Mouse (Mus musculus) heart, embryonic 16.5 days (tissue): ENCODE measurements at regions not wholly inside any gene's neighbourhood (a gene's known extent, or its start where the extent isn't known, plus 50 kb on each side); places are given as distances from the start of the nearest gene placed in this dataset.

Experiments
- ATAC-seq: fragments of 200-750 bp; cut with Nextera tagmentation; replicated peaks from 2 replicates; pipeline ENCODE4 v1.8.0; 2017; ENCODE audit warnings: moderate number of reproducible peaks; ENCODE audit not compliant: insufficient read depth, low FRiP score; ENCODE audit errors: extremely low read depth
- H3K27ac ChIP-seq: fragments of 300-500 bp; sonication (generic); 2 replicates; pipeline ENCODE4 v1.5.1; 2014; ENCODE audit warnings: mild to moderate bottlenecking, low read length, control low read depth, moderate library complexity
- H3K27me3 ChIP-seq: fragments of 300-500 bp; sonication (generic); 2 replicates; pipeline ENCODE4 v1.6.1; 2014; ENCODE audit warnings: low read length, mixed read lengths; ENCODE audit not compliant: control insufficient read depth, insufficient read depth
- H3K36me3 ChIP-seq: fragments of 300-500 bp; sonication (generic); 2 replicates; pipeline ENCODE4 v1.6.1; 2014; ENCODE audit not compliant: control insufficient read depth, insufficient read depth
- H3K4me1 ChIP-seq: fragments of 300-500 bp; sonication (generic); 2 replicates; pipeline ENCODE4 v1.6.1; 2014; ENCODE audit warnings: low read length, mixed read lengths; ENCODE audit not compliant: control insufficient read depth, insufficient read depth
- H3K4me2 ChIP-seq: fragments of 300-500 bp; sonication (generic); 2 replicates; pipeline ENCODE4 v1.6.1; 2014; ENCODE audit warnings: low read depth, mild to moderate bottlenecking, control low read depth, low read length
- H3K4me3 ChIP-seq: fragments of 300-500 bp; sonication (generic); 2 replicates; pipeline ENCODE4 v1.5.1; 2014; ENCODE audit warnings: mild to moderate bottlenecking, control low read depth, low read length
- H3K9ac ChIP-seq: fragments of 300-500 bp; sonication (generic); 2 replicates; pipeline ENCODE4 v1.6.1; 2014; ENCODE audit warnings: low read length, control low read depth
- H3K9me3 ChIP-seq: fragments of 300-500 bp; sonication (generic); replicated peaks from 2 replicates; pipeline ENCODE4 v1.6.1; 2016; ENCODE audit warnings: low read length; ENCODE audit not compliant: control insufficient read depth
- WGBS: fragments of 180-500 bp; shearing (Covaris S2); extraction: QIAGEN DNeasy Blood & Tissue Kit; methylation state at CpG from one replicate; pipeline ENCODE4 v1.1.7; 2014; 5-methylcytosine and 5-hydroxymethylcytosine counted together

GRCm38 (mm10) chr13:71874986-71875385 lies 88.5 kb downstream of the Irx1 start:
- Histone ChIP-seq H3K4me3 (no peak overlapping the region), H3K27me3 (no peaks in the 10 kb centered on the region), H3K4me2 (no peak overlapping the region), H3K9ac (no peak overlapping the region), H3K9me3 (no peaks in the 10 kb centered on the region), H3K27ac (no peak overlapping the region), H3K36me3 (no peaks in the 10 kb centered on the region), H3K4me1 (no peaks in the 10 kb centered on the region)
- WGBS, result 72% methylated on average over 5 of the region's 5 CpGs
- ATAC-seq, result no peak

- Histone ChIP-seq H3K27me3 (no peaks in the 10 kb centered on the region), H3K9me3 (no peaks in the 10 kb centered on the region), H3K4me3 (no peak overlapping the region), H3K36me3 (no peaks in the 10 kb centered on the region), H3K4me2 (no peak overlapping the region), H3K4me1 (no peaks in the 10 kb centered on the region), H3K9ac (no peak overlapping the region), H3K27ac (no peak overlapping the region)
- no peak for ATAC-seq
- 67% methylated on average over 6 of the region's 6 CpGs for whole genome bisulfite sequencing
Measured at GRCm38 (mm10) chr13:71868763-71869162, 94.8 kb downstream of the Irx1 start.

GRCm38 (mm10) chr13:71853426-71854025 lies 110.0 kb downstream of the Irx1 start:
- no peak overlapping the region for H3K9ac ChIP-seq
- H3K27me3 ChIP-seq, result no peaks in the 10 kb centered on the region
- no peak overlapping the region for H3K4me3 ChIP-seq
- no peaks in the 10 kb centered on the region for H3K4me1 ChIP-seq
- H3K9me3 ChIP-seq, result no peaks in the 10 kb centered on the region
- 62% methylated on average over 7 of the region's 7 CpGs for WGBS
- H3K4me2 ChIP-seq, result no peak overlapping the region
- no peaks in the 10 kb centered on the region for H3K36me3 ChIP-seq
- ATAC-seq, result no peak
- no peak overlapping the region for H3K27ac ChIP-seq

GRCm38 (mm10) chr13:71804032-71804958 lies 159.2 kb downstream of the Irx1 start:
- Histone ChIP-seq H3K4me3 (no peak overlapping the region), H3K9me3 (no peaks in the 10 kb centered on the region), H3K27me3 (no peaks in the 10 kb centered on the region), H3K36me3 (no peaks in the 10 kb centered on the region), H3K9ac (no peak overlapping the region), H3K27ac (no peak overlapping the region), H3K4me1 (0 out of 2 replicates have a peak, but pooled peaks cover 2% of the 10 kb centered on the region), H3K4me2 (no peak overlapping the region)
- WGBS, result 75% methylated on average over 16 of the region's 16 CpGs
- ATAC-seq, result no peak

- Histone ChIP-seq H3K4me2 (no peak overlapping the region), H3K9me3 (no peaks in the 10 kb centered on the region), H3K9ac (no peak overlapping the region), H3K4me3 (no peak overlapping the region), H3K27me3 (no peaks in the 10 kb centered on the region), H3K36me3 (no peaks in the 10 kb centered on the region), H3K27ac (no peak overlapping the region), H3K4me1 (0 out of 2 replicates have a peak, but pooled peaks cover 2% of the 10 kb centered on the region)
- WGBS, result 72% methylated on average over 6 of the region's 6 CpGs
- no peak for ATAC-seq
Measured at GRCm38 (mm10) chr13:71798288-71798687, 165.2 kb downstream of the Irx1 start.

- Histone ChIP-seq H3K9ac (no peak overlapping the region), H3K27ac (no peak overlapping the region), H3K4me3 (no peak overlapping the region), H3K36me3 (no peaks in the 10 kb centered on the region), H3K4me1 (peaks cover 10% of the 10 kb centered on the region), H3K4me2 (peak overlapping the region; percentile 25), H3K9me3 (peaks cover 3% of the 10 kb centered on the region), H3K27me3 (no peaks in the 10 kb centered on the region)
- 18% methylated on average over 10 of the region's 10 CpGs for WGBS
- ATAC-seq, result peak; percentile 83
Measured at GRCm38 (mm10) chr13:71784740-71785139, 178.8 kb downstream of the Irx1 start.

- H3K27me3 ChIP-seq, result no peaks in the 10 kb centered on the region
- no peaks in the 10 kb centered on the region for H3K36me3 ChIP-seq
- no peaks in the 10 kb centered on the region for H3K9me3 ChIP-seq
- no peak overlapping the region for H3K9ac ChIP-seq
- H3K27ac ChIP-seq, result no peak overlapping the region
- H3K4me1 ChIP-seq, result no peaks in the 10 kb centered on the region
- no peak overlapping the region for H3K4me3 ChIP-seq
- 74% methylated on average over 11 of the region's 11 CpGs for WGBS
- H3K4me2 ChIP-seq, result no peak overlapping the region
- no peak for ATAC-seq
Measured at GRCm38 (mm10) chr13:71747003-71747965, 216.2 kb downstream of the Irx1 start.

GRCm38 (mm10) chr13:71746534-71746933 lies 217.0 kb downstream of the Irx1 start:
- 43% methylated on average over 3 of the region's 3 CpGs for WGBS
- no peaks in the 10 kb centered on the region for H3K4me1 ChIP-seq
- no peak overlapping the region for H3K27ac ChIP-seq
- H3K27me3 ChIP-seq, result no peaks in the 10 kb centered on the region
- no peak overlapping the region for H3K4me3 ChIP-seq
- H3K4me2 ChIP-seq, result no peak overlapping the region
- H3K36me3 ChIP-seq, result no peaks in the 10 kb centered on the region
- ATAC-seq, result no peak
- no peak overlapping the region for H3K9ac ChIP-seq
- H3K9me3 ChIP-seq, result no peaks in the 10 kb centered on the region
